In genomic region chr9:105527219-105527618, GRCm38 (mm10) we compare ENCODE assay signal across 8 mouse cellular contexts. TPM values are rescaled to one million over a fixed set of nuclear protein-coding genes. Genes with fewer than 3 reads are reported as not detected.
DNase-seq lines count a peak whose midpoint lies in the region; ATAC-seq and TF ChIP-seq lines count a peak whose summit lies in the region.

Atp2c1 (minus strand) TSS chr9:105527319.

- peaks cover 31% of the 10 kb centered on the region for H3K4me1 ChIP-seq in hindbrain, embryonic 14.5 days (replicated peaks; ENCODE audit: control insufficient read depth, insufficient read depth, low read length)
- H3K4me1 ChIP-seq in liver, embryonic 15.5 days (replicated peaks) = peaks cover 23% of the 10 kb centered on the region

- no peak within 1 kb of the TSS for H3K27ac ChIP-seq in gastrocnemius, adult 2 months
- H3K27ac ChIP-seq in hindbrain, embryonic 14.5 days = no peak within 1 kb of the TSS
- no peak within 1 kb of the TSS for H3K27ac ChIP-seq in liver, embryonic 15.5 days (replicated peaks)

- H3K9me3 ChIP-seq in hindbrain, embryonic 14.5 days (ENCODE audit: control insufficient read depth, low read length) = no peaks in the 10 kb centered on the region
- no peaks in the 10 kb centered on the region for H3K9me3 ChIP-seq in liver, embryonic 15.5 days (replicated peaks)

- H3K27me3 ChIP-seq in hindbrain, embryonic 14.5 days (ENCODE audit: control insufficient read depth, insufficient read depth, low read length) = no peaks in the 10 kb centered on the region
- H3K27me3 ChIP-seq in liver, embryonic 15.5 days = no peaks in the 10 kb centered on the region

- H3K4me2 ChIP-seq in hindbrain, embryonic 14.5 days (replicated peaks) = no peak within 1 kb of the TSS
- H3K4me2 ChIP-seq in liver, embryonic 15.5 days = no peak within 1 kb of the TSS

- no peak for DNase-seq in frontal cortex, adult 2 months (ENCODE audit: extremely low spot score in 1 of 2, low spot score in 1 of 2)
- DNase-seq in frontal cortex, postnatal 14 days (ENCODE audit: low spot score in 2 of 2) = no peak
- no peak for DNase-seq in adrenal gland, adult 8-10 months
- DNase-seq in gastrocnemius, adult 2 months = no peak
- no peak for DNase-seq in hindbrain, embryonic 14.5 days (ENCODE audit: low spot score)
- DNase-seq in B cell, adult 2 months = no peak
- no peak for DNase-seq in kidney, adult 9 months

- no peaks in the 10 kb centered on the region for H3K36me3 ChIP-seq in hindbrain, embryonic 14.5 days (replicated peaks; ENCODE audit: control insufficient read depth, insufficient read depth)
- H3K36me3 ChIP-seq in liver, embryonic 15.5 days (replicated peaks) = no peaks in the 10 kb centered on the region

- no peak for ATAC-seq in hindbrain, embryonic 14.5 days (ENCODE audit: low FRiP score)
- ATAC-seq in liver, embryonic 15.5 days (ENCODE audit: insufficient read depth) = no peak

- no peak for TF ChIP-seq CTCF in gastrocnemius, adult 2 months (IDR thresholded peaks at IDR 0.05)

- no peak within 1 kb of the TSS for H3K9ac ChIP-seq in hindbrain, embryonic 14.5 days
- no peak within 1 kb of the TSS for H3K9ac ChIP-seq in liver, embryonic 15.5 days

- intact Hi-C loops in gastrocnemius, adult 2 months (cut with DNase I) = no loop called here

- WGBS in hindbrain, embryonic 14.5 days = 95% methylated on average over 12 of the region's 12 CpGs
- 67% methylated on average over 12 of the region's 12 CpGs for WGBS in liver, embryonic 15.5 days (ENCODE audit: insufficient replicate concordance)

- H3K4me3 ChIP-seq in gastrocnemius, adult 2 months = no peak within 1 kb of the TSS
- H3K4me3 ChIP-seq in hindbrain, embryonic 14.5 days (replicated peaks; ENCODE audit: low read length) = no peak within 1 kb of the TSS
- no peak within 1 kb of the TSS for H3K4me3 ChIP-seq in liver, embryonic 15.5 days (replicated peaks)

RNA-seq across cellular contexts. Expression of gene Atp2c1, which starts in this region (rescaled TPM):
- 135 and 138 TPM in 2 replicates for polyA plus RNA-seq in frontal cortex, adult 2 months (2012; rRNA removed)
- 10 to 100 TPM; 71.0 to 90.9 (median 89.5) TPM for total RNA-seq in adrenal gland, adult 8-10 months (2022)
- 10 to 100 TPM; 39.3 to 41.2 TPM for total RNA-seq in gastrocnemius, adult 2 months (2021)
- polyA plus RNA-seq in hindbrain, embryonic 14.5 days (2014; fragmentation: Nextera tagmentation; extraction: Ambion mirVana) = 118 and 139 TPM in 2 replicates
- 19.4 and 21.4 TPM in 2 replicates for polyA plus RNA-seq in liver, embryonic 15.5 days (2015; fragmentation: Nextera tagmentation; extraction: Ambion mirVana)
